ENCODE assay signal across 8 mouse cellular contexts in the genomic region with DNA sequence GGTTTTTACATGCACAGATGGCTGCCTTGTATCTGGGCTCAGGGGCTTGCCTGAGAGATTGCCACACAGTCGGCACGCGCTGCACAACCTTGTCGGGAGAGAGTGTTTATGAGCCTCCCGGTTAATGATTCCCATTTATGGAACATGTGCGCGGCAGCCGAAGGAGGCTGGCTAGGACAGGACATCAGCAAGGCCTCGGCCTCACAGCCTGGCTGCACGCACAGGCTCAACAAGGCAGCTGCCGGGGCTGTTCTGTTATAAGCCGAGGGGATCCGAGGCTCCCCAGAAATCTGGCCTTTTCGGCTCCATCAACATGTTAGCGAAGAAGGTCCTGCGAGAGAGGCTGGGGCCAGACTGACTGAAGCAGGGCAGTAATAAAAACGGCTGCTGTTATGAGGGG.
DNase-seq lines count a peak whose midpoint lies in the region; ATAC-seq and TF ChIP-seq lines count a peak whose summit lies in the region.

No protein-coding gene starts in this region.

- no peaks in the 10 kb centered on the region for H3K36me3 ChIP-seq in hindbrain, embryonic 16.5 days (ENCODE audit: control insufficient read depth, insufficient read depth, low read length)
- no peaks in the 10 kb centered on the region for H3K36me3 ChIP-seq in hindbrain, embryonic 12.5 days
- no peaks in the 10 kb centered on the region for H3K36me3 ChIP-seq in embryonic facial prominence, embryonic 10.5 days (replicated peaks)
- H3K36me3 ChIP-seq in kidney, adult 2 months (ENCODE audit: control insufficient read depth, insufficient read depth, low read length) = no peaks in the 10 kb centered on the region
- no peaks in the 10 kb centered on the region for H3K36me3 ChIP-seq in liver, postnatal 0 days (replicated peaks; ENCODE audit: insufficient read depth, low read length)

- no peak overlapping the region for H3K4me3 ChIP-seq in hindbrain, embryonic 16.5 days (ENCODE audit: low read length)
- no peak overlapping the region for H3K4me3 ChIP-seq in hindbrain, embryonic 12.5 days
- no peak overlapping the region for H3K4me3 ChIP-seq in embryonic facial prominence, embryonic 10.5 days
- no peak overlapping the region for H3K4me3 ChIP-seq in kidney, adult 2 months (ENCODE audit: insufficient read depth, low read depth, low read length)
- no peak overlapping the region for H3K4me3 ChIP-seq in liver, postnatal 0 days (ENCODE audit: low read depth, low read length)

- H3K9me3 ChIP-seq in hindbrain, embryonic 16.5 days (ENCODE audit: control insufficient read depth, low read length) = no peaks in the 10 kb centered on the region
- H3K9me3 ChIP-seq in hindbrain, embryonic 12.5 days (replicated peaks) = no peaks in the 10 kb centered on the region
- H3K9me3 ChIP-seq in embryonic facial prominence, embryonic 10.5 days = no peaks in the 10 kb centered on the region
- H3K9me3 ChIP-seq in liver, postnatal 0 days (ENCODE audit: low read length) = no peaks in the 10 kb centered on the region

- TF ChIP-seq CTCF in kidney, adult 2 months (conservative IDR thresholded peaks at IDR 0.05; ENCODE audit: insufficient read depth, insufficient read length, low read depth, low read length) = no peak
- TF ChIP-seq CTCF in liver, postnatal 0 days (IDR thresholded peaks at IDR 0.05; ENCODE audit: low read depth) = no peak

- no peak overlapping the region for H3K4me2 ChIP-seq in hindbrain, embryonic 16.5 days (ENCODE audit: low read length)
- H3K4me2 ChIP-seq in hindbrain, embryonic 12.5 days (replicated peaks) = no peak overlapping the region
- H3K4me2 ChIP-seq in liver, postnatal 0 days (ENCODE audit: low read depth, low read length) = no peak overlapping the region

- WGBS in hindbrain, embryonic 16.5 days = 59% methylated on average over 17 of the region's 17 CpGs
- WGBS in hindbrain, embryonic 12.5 days = 65% methylated on average over 17 of the region's 17 CpGs
- 75% methylated on average over 17 of the region's 17 CpGs for WGBS in embryonic facial prominence, embryonic 10.5 days
- WGBS in kidney, adult 2 months = 24% methylated on average over 17 of the region's 17 CpGs
- 60% methylated on average over 17 of the region's 17 CpGs for WGBS in liver, postnatal 0 days (ENCODE audit: insufficient replicate concordance)

- no peak for TF ChIP-seq EP300 in liver, postnatal 0 days (IDR thresholded peaks at IDR 0.05; ENCODE audit: low read depth)

- DNase-seq in embryonic facial prominence, embryonic 10.5 days (ENCODE audit: low spot score) = peak; percentile 35
- peak; percentile 77 for DNase-seq in kidney, adult 2 months
- peak; percentile 69 for DNase-seq in liver, postnatal 0 days
- DNase-seq in spleen, adult 18-20 months = no peak
- DNase-seq in layer of hippocampus, adult 9-11 months = no peak
- no peak for DNase-seq in adrenal gland, postnatal 14 days

- peak; percentile 27; the same call in 1 of the 2 replicates for ATAC-seq in hindbrain, embryonic 16.5 days
- ATAC-seq in hindbrain, embryonic 12.5 days (ENCODE audit: low FRiP score) = no peak
- peak; percentile 97 for ATAC-seq in liver, postnatal 0 days

- H3K27me3 ChIP-seq in hindbrain, embryonic 16.5 days (replicated peaks; ENCODE audit: control insufficient read depth, insufficient read depth, low read length) = no peaks in the 10 kb centered on the region
- H3K27me3 ChIP-seq in hindbrain, embryonic 12.5 days = no peaks in the 10 kb centered on the region
- H3K27me3 ChIP-seq in embryonic facial prominence, embryonic 10.5 days (replicated peaks; ENCODE audit: low read depth, poor library complexity, severe bottlenecking) = peaks cover 3% of the 10 kb centered on the region; the same call in 1 of the 2 replicates
- H3K27me3 ChIP-seq in kidney, adult 2 months (replicated peaks; ENCODE audit: control insufficient read depth, insufficient read depth, low read length) = no peaks in the 10 kb centered on the region
- no peaks in the 10 kb centered on the region for H3K27me3 ChIP-seq in liver, postnatal 0 days (ENCODE audit: insufficient read depth, low read length)

- H3K4me1 ChIP-seq in hindbrain, embryonic 16.5 days (ENCODE audit: control insufficient read depth, insufficient read depth, low read depth, low read length) = no peaks in the 10 kb centered on the region
- H3K4me1 ChIP-seq in hindbrain, embryonic 12.5 days = no peaks in the 10 kb centered on the region
- H3K4me1 ChIP-seq in embryonic facial prominence, embryonic 10.5 days = peaks cover 47% of the 10 kb centered on the region
- no peaks in the 10 kb centered on the region for H3K4me1 ChIP-seq in kidney, adult 2 months (ENCODE audit: control insufficient read depth, insufficient read depth, low read length)
- peaks cover 19% of the 10 kb centered on the region for H3K4me1 ChIP-seq in liver, postnatal 0 days (ENCODE audit: insufficient read depth)

- no peak overlapping the region for H3K9ac ChIP-seq in hindbrain, embryonic 16.5 days (ENCODE audit: low read depth, low read length)
- no peak overlapping the region for H3K9ac ChIP-seq in hindbrain, embryonic 12.5 days
- no peak overlapping the region for H3K9ac ChIP-seq in liver, postnatal 0 days (replicated peaks)

- no peak overlapping the region for H3K27ac ChIP-seq in hindbrain, embryonic 16.5 days (ENCODE audit: low read depth, low read length)
- H3K27ac ChIP-seq in hindbrain, embryonic 12.5 days = no peak overlapping the region; the same call in 1 of the 2 replicates
- peak overlapping the region; percentile 8 for H3K27ac ChIP-seq in embryonic facial prominence, embryonic 10.5 days (replicated peaks)
- no peak overlapping the region for H3K27ac ChIP-seq in kidney, adult 2 months (ENCODE audit: insufficient read depth, low read depth, low read length)
- peak overlapping the region; percentile 80 for H3K27ac ChIP-seq in liver, postnatal 0 days (ENCODE audit: low read depth)

- no peak for TF ChIP-seq POLR2A in kidney, adult 2 months (IDR thresholded peaks at IDR 0.05; ENCODE audit: low read depth, low read length)

Comparison
In these comparisons a context has a peak if more than half of its experiments do, and no peak if none do; other contexts are left out.
1. H3K27ac ChIP-seq: peak in embryonic facial prominence, embryonic 10.5 days (single experiment) and liver, postnatal 0 days (single experiment); none in hindbrain, embryonic 16.5 days (single experiment), hindbrain, embryonic 12.5 days (single experiment) and kidney, adult 2 months (single experiment).
2. DNase-seq: peak in embryonic facial prominence, embryonic 10.5 days (single experiment), kidney, adult 2 months (single experiment) and liver, postnatal 0 days (single experiment); none in spleen, adult 18-20 months (0 of 2), layer of hippocampus, adult 9-11 months (single experiment) and adrenal gland, postnatal 14 days (single experiment).